Mouse (Mus musculus) kidney, adult 11 months (tissue): ENCODE results near the gene Slco2a1.

Experiments
- DNase-seq: peaks from one replicate; pipeline ENCODE4 v3.0.0; 2022

Gene Slco2a1

DNA sequence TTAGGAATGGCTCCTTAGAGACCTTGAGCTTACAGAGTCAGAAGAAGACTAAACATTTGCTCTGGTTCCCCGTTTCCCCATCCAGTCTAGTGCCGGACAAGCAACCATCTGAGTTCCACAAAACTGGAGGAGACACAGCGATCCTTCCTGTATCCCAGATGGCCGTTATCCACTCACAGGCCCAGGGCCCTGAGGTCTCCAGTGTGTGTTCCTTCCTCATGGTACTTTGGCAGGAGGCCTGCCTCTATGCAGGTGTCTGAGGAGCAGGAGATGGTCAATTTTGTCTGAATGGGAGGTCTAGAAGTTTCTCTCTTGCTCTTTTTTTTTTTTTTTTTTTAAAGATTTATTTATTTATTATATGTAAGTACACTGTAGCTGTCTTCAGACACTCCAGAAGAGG lies 136.2 kb downstream of the Slco2a1 start:
- DNase-seq: no peak

- DNase-seq: no peak
These were observed 145.1 kb downstream of the Slco2a1 start for GRCm38 (mm10) chr9:103133493-103134124.

- DNase-seq: no peak
These were observed 146.0 kb downstream of the Slco2a1 start for GRCm38 (mm10) chr9:103134450-103135030.

DNA sequence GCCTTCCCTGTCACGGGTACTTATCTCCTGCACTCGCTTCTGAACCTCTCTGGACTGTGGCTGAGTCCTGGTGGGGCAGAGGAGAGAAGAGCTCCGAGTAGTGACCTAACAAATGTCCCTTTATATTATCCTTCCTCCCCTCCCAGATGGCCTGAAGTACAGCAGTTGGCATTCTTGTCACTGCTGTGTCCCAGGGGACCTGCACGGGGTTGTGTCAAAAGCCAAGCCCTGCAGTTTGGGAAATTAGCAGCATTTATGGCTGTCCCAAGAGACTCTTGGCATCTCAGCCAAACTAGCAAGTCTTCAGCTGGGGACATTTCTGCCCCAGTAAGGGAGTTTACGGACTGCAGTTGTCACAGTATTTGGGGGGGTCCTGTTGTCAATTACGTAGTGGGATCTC lies 151.0 kb downstream of the Slco2a1 start:
- DNase-seq: no peak

GRCm38 (mm10) chr9:103140384-103140783 lies 151.9 kb downstream of the Slco2a1 start:
- no peak for DNase-seq

DNA sequence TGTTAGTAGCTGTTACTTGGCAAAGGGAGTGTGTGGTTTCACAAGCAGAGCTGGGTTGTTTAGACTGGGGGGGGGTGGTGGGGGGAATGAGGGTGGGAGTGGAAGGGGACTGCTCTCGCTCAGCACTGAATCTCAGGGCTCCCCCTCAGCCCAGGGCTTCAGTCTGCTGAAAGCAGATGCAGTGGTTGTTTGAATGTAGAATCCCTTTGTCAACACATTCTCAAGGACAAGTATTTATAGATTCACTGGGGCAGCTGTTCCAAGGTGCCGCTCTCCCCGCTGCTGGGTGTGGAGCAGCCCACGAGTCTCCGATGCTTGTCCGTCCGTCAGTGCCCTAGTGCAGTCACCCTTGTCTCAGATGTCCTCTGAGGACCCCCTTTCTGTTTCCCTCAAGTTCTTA lies 152.8 kb downstream of the Slco2a1 start:
- DNase-seq: no peak

DNA sequence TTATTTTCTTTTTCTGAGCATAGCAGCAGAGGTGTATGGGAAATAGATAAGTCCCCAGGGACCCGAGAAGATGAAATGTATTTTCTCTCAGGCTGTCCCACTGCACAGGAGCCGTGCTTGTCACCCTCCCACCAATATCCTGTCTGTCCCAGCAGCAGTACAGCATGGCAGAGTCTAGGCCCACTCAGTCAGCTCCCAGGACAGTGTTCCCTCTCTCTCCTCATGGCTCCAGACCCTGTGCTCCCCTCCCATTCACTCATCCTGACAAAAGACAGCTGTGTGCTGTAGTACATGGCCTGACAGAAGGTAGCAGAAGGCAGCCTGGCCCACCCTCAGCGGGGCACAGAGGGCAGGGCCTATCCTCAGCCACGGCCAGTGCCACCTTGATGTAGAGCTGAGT lies 155.4 kb downstream of the Slco2a1 start:
- DNase-seq: no peak

DNA sequence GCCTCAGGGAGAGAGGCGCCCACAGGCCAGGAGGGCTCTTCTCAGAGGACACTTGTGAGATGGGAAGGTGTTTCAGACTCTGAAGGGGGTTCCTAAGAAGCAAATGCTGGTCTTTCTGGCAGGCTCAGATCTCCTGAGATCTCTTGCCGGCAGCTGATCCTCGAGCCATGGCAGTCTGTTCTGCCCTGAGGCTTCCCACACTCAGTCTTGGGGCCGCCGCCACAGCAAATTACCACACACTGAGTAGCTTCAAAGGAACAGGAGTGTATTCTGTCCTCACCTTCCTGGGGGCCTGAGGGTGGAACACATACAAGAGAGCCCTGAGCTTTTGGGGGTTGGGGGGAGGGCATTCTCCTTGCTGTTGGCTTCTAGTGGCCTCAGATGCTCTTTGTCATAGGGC lies 156.8 kb downstream of the Slco2a1 start:
- no peak for DNase-seq
